Mouse (Mus musculus) spleen, postnatal 36 days (tissue): ENCODE data around the gene Frmpd4.

Experiments used
- DNase-seq, 2 experiments: peaks; one replicate each; pipeline ENCODE4 v3.0.0; 2022; ENCODE audit warnings: low spot score in 2 of 2, mixed read lengths in 1 of 2

Gene Frmpd4

DNA sequence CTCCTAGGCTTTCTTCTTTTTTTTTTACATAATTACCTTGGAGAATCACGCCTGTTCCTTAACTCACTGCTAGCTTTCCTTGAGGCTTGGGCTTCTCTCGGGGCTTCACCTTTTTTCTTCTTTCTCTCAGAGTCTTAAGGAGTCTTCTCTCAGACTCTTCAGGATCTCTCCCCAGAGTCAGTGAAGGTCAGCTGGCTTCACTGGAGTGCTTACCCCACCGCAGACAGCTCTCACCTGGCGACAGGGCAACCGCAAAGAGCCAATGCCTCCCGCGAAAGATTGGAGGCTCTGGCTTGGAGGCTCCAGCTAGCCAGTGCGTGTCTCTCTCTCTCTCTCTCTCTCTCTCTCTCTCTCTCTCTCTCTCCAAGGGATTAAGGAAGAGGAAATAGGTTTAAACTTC lies 453.0 kb downstream of the Frmpd4 start:
- no peak for DNase-seq

- no peak for DNase-seq
These were observed 453.5 kb downstream of the Frmpd4 start for GRCm38 (mm10) chrX:168123589-168123965.

GRCm38 (mm10) chrX:168122806-168123588 lies 454.0 kb downstream of the Frmpd4 start:
- DNase-seq, result no peak

DNA sequence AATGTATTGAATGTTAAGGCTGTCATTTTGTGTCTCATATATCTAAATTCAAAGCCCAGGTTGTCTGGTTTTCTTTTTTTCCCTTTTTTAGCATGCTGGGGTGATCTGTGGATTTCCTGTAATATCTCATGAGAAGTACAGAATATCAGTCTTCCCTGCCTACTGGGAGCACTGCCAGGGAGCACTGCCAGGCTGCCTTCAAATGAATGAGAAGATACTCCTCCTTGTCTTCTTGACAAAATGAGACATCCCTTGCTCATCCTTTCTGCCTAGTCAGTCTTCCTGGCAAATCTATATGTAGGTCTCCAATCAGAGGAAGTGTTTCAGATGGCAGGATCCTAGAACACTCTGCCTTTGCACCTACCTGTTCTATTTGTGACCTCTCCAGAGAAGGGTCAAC lies 535.4 kb downstream of the Frmpd4 start:
- no peak for DNase-seq

GRCm38 (mm10) chrX:168020574-168021145 lies 556.4 kb downstream of the Frmpd4 start:
- DNase-seq, result no peak

- no peak for DNase-seq
These were observed 559.2 kb downstream of the Frmpd4 start for GRCm38 (mm10) chrX:168017792-168018191.

DNA sequence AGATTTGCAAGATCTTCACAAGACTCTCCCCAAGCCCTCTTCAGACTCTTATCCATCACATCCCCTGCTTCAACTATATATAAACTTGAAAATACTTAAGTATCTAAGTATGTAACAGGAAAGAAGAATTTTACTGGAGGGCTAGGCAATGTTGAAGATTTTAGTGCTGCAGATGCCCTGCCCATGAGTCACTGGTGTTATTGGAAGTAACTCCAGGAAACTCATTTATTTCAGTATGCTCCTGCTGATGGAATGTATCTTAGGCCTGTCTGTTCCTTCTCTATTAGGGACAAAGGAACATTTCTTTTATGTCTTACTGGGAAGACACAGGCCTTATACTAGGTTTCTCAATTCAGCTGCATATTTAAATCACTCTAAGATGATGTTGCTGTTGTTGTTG lies 592.2 kb downstream of the Frmpd4 start:
- DNase-seq, result no peak

- no peak for DNase-seq
These were observed 625.8 kb downstream of the Frmpd4 start for GRCm38 (mm10) chrX:167951207-167951606.

GRCm38 (mm10) chrX:167909483-167909882 lies 667.5 kb downstream of the Frmpd4 start:
- no peak for DNase-seq

DNA sequence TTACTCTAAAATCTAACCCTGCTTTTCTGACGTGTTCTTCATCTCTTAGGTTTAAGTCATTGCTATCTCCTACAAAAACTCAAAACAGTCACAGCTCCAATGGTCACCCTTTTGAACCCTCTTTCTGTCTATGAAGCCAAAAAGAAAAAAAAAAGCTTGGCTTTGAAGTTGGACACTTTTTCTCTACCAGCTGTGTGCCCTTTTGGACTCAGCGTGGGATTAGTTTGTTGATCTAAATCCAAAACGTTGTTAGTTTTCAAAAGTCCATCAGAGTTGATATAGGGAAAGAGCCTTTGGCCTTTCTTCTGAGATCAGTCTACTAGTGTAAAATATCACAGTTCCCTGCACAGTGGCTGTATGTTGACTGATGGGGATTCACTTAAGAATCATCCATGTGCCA lies 676.0 kb downstream of the Frmpd4 start:
- DNase-seq, result no peak

DNA sequence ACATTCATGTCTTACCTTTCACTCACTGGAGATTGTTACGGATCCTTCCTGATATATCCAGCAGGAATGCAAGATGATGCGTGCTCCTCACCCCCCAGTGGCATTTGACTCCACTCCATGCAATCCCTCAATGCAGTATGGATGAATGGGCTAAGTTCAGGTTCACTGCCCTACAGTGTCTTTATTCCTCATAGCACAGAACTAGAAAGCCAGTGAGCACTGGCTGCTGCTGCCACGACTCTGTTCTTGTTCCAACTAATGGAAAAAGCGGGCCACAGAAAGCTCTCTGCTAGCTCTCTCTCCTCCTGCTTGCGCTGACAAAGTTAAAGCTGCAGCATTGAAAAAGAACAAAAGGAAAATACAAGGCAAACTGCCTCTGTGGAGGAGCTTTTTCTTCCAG lies 722.2 kb downstream of the Frmpd4 start:
- no peak for DNase-seq

- no peak for DNase-seq
These were observed 744.5 kb downstream of the Frmpd4 start for GRCm38 (mm10) chrX:167832543-167832942.

- no peak for DNase-seq
These were observed 748.6 kb downstream of the Frmpd4 start for GRCm38 (mm10) chrX:167828456-167828855.

- peak in 1 of 2 experiments; percentile 0 for DNase-seq
These were observed 759.7 kb downstream of the Frmpd4 start for GRCm38 (mm10) chrX:167817363-167817762.

GRCm38 (mm10) chrX:167810120-167810519 lies 766.9 kb downstream of the Frmpd4 start:
- no peak for DNase-seq

GRCm38 (mm10) chrX:167808572-167808971 lies 768.5 kb downstream of the Frmpd4 start:
- DNase-seq, result no peak

GRCm38 (mm10) chrX:167788737-167789136 lies 788.3 kb downstream of the Frmpd4 start:
- DNase-seq, result no peak

DNA sequence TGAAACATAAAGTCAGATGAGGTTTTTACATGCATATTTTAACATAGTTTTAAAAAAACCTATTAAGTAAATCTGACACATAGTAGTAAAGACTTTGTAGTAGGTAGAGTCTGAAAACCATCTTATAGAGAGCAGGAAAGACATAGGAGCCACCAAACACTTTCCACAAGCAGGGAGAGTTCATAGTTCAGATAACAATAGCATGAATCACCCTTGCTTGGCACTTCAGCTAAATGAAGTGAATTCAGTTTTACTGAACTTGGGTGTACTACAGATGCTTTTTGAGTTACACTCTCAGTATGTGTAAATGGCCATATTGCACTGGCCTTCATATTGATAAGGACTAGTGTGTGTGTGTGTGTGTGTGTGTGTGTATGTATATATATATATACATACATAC lies 793.5 kb downstream of the Frmpd4 start:
- DNase-seq, result no peak

DNA sequence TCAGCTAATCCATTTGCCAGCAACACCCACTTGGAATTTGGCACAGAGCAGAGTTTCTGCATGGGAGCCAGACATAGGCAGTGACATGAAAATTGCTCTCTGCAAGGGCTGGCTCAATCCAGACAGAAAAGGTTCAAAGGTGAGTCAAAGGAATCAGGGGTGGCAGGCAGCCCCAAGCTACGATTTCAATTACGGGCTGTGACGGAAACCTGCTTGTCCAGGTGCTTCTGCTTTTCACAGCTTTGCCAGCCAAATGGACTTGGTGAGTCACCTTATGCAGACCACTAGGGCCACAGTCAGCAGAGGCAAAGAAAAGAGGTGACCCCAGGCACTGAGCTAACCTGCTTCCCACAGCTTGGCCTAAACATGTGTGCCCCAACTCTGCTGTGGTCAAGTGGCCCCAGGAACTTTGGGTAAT lies 857.5 kb downstream of the Frmpd4 start:
- DNase-seq, result no peak

- DNase-seq, result no peak
These were observed 857.9 kb downstream of the Frmpd4 start for GRCm38 (mm10) chrX:167719092-167719491.

- no peak for DNase-seq
These were observed 922.1 kb downstream of the Frmpd4 start for GRCm38 (mm10) chrX:167654806-167655495.

- no peak for DNase-seq
These were observed 922.8 kb downstream of the Frmpd4 start for GRCm38 (mm10) chrX:167654249-167654648.

DNA sequence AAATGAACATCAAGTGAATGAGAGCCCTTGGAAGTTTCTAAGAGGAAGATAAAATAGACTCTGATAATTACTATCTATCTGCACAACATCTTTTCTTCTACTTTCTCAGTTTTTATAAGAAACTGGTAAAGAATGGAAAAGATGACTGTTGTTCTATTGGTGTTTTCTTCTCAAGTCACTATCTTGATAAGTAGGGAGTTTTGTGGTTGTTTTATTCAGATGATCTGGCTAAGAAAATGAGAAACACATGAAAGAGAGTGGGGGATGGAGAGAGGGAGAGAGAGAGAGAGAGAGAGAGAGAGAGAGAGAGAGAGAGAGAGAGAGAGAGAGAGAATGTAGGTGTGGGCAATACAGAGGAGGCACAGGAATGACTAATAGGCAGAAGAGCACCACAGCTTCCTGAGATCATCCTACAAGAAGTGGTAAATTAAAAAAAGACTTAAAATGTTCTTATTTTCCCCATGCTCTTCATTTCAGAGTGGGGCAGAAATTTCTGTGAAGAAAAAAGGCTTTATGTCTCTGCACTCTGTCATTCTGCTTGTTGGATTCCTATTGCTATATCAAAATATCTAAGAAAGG lies 979.3 kb downstream of the Frmpd4 start:
- no peak for DNase-seq
